ENCODE assay signal across 8 mouse cellular contexts in the genomic region with DNA sequence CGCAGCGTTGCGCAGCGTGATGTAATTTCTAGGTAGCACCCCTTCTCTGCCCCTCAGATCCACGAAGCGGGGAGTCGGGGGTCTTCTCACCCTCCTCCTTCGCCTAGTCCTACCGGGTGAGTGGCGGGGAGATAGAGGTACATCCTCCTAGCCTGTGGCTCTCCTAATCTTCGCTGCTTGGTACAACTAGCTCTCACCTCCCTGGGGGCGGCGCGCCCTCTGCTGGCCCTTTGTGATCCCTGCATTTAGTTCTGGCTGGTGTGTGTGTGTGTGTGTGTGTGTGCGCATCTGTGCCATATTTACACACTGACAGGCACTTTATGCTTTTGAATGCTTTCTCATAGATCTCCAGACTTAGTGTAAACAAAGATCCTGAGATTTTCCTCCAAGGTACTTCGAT. TPM values are rescaled to one million over a fixed set of nuclear protein-coding genes. Genes with fewer than 3 reads are reported as not detected.
DNase-seq lines count a peak whose midpoint lies in the region; ATAC-seq and TF ChIP-seq lines count a peak whose summit lies in the region.

No protein-coding gene starts in this region.

- H3K27me3 ChIP-seq in hindbrain, embryonic 16.5 days (replicated peaks; ENCODE audit: control insufficient read depth, insufficient read depth, low read length): no peaks in the 10 kb centered on the region

- intact Hi-C loops in gastrocnemius, adult 2 months (cut with DNase I): loop anchor here (1.0 to 2.0 kb wide), 2 partner anchors 138 to 203 kb away; no protein-coding TSS in a partner anchor
- intact Hi-C loops in left cerebral cortex, adult 2 months (cut with DNase I): loop anchor here (1.0 to 10.0 kb wide), 5 partner anchors 138 to 621 kb away; partner anchors contain the start of gene Coil

- H3K4me1 ChIP-seq in hindbrain, embryonic 16.5 days (ENCODE audit: control insufficient read depth, insufficient read depth, low read depth, low read length): peaks cover 19% of the 10 kb centered on the region

- peak; percentile 91 for TF ChIP-seq CTCF in gastrocnemius, adult 2 months (IDR thresholded peaks at IDR 0.05)
- TF ChIP-seq CTCF in left cerebral cortex, adult 2 months (IDR thresholded peaks at IDR 0.05): peak; percentile 82

- peak; percentile 80 for ATAC-seq in hindbrain, embryonic 16.5 days
- peak; percentile 97 for ATAC-seq in megakaryocyte progenitor cell, adult 5-6 weeks (replicated peaks; ENCODE audit: poor library complexity)

- H3K36me3 ChIP-seq in hindbrain, embryonic 16.5 days (ENCODE audit: control insufficient read depth, insufficient read depth, low read length): no peaks in the 10 kb centered on the region

- 1% methylated on average over 16 of the region's 16 CpGs for WGBS in hindbrain, embryonic 16.5 days

- no peaks in the 10 kb centered on the region for H3K9me3 ChIP-seq in hindbrain, embryonic 16.5 days (ENCODE audit: control insufficient read depth, low read length)

- H3K4me3 ChIP-seq in gastrocnemius, adult 2 months: peak overlapping the region; percentile 81
- peak overlapping the region; percentile 79 for H3K4me3 ChIP-seq in hindbrain, embryonic 16.5 days (ENCODE audit: low read length)
- H3K4me3 ChIP-seq in left cerebral cortex, adult 2 months: peak overlapping the region; percentile 31; the same call in 1 of the 2 replicates

- peak; percentile 69 for DNase-seq in T-cell, adult 2 months (ENCODE audit: low spot score)
- peak; percentile 86 to 87 for DNase-seq in cerebellum, postnatal 36 days
- peak; percentile 87 for DNase-seq in gastrocnemius, adult 2 months
- DNase-seq in left cerebral cortex, adult 2 months (ENCODE audit: extremely low spot score in 1 of 2, low spot score in 2 of 2): peak; percentile 84 to 89
- DNase-seq in right cerebral cortex, postnatal 10 days (ENCODE audit: low spot score in 2 of 2): peak; percentile 92 to 93
- DNase-seq in urinary bladder, postnatal 14 days (ENCODE audit: low spot score): peak; percentile 83

- H3K27ac ChIP-seq in gastrocnemius, adult 2 months: no peak overlapping the region
- H3K27ac ChIP-seq in hindbrain, embryonic 16.5 days (ENCODE audit: low read depth, low read length): peak overlapping the region; percentile 89; the same call in 1 of the 2 replicates
- H3K27ac ChIP-seq in left cerebral cortex, adult 2 months: no peak overlapping the region

- H3K9ac ChIP-seq in hindbrain, embryonic 16.5 days (ENCODE audit: low read depth, low read length): 0 out of 2 replicates have a peak overlapping the region, but pooled peaks have one; percentile 47

- H3K4me2 ChIP-seq in hindbrain, embryonic 16.5 days (ENCODE audit: low read length): peak overlapping the region; percentile 90

RNA-seq across cellular contexts. Expression of gene Nog, which starts 1.3 kb away (rescaled TPM):
- 1 to 10 TPM; 3.1 to 3.5 TPM for total RNA-seq in gastrocnemius, adult 2 months (2021)
- polyA plus RNA-seq in hindbrain, embryonic 16.5 days (2015; fragmentation: Nextera tagmentation; extraction: Ambion mirVana): 2.8 and 3.6 TPM in 2 replicates
- total RNA-seq in left cerebral cortex, adult 2 months (2021): 10 to 100 TPM; 14.0 to 14.6 TPM
- not detected in 2 replicates for total RNA-seq in megakaryocyte progenitor cell, adult 5-6 weeks (2015)
- total RNA-seq in megakaryocyte progenitor cell, adult 5-6 weeks (2017): not detected in 2 replicates

Comparison
In these comparisons a context has a peak if more than half of its experiments do, and no peak if none do; other contexts are left out.
1. H3K4me3 ChIP-seq: peak in every context shown above with its lines; median percentile 81 in gastrocnemius, adult 2 months; 79 in hindbrain, embryonic 16.5 days; 31 in left cerebral cortex, adult 2 months.
2. RNA of gene Nog, which starts 1.3 kb away (total RNA-seq): 14.0 to 14.6 TPM in left cerebral cortex, adult 2 months and 3.1 to 3.5 TPM in gastrocnemius, adult 2 months; not detected in megakaryocyte progenitor cell, adult 5-6 weeks; every median in the first group is over 4 times any median in the second.
3. Peak in every context shown above with its lines, with median percentiles within 50 percentile points of each other: DNase-seq.